Mouse (Mus musculus) heart, embryonic 14.5 days (tissue): ENCODE data around the gene Lama5. TPM values are rescaled to one million over a fixed set of nuclear protein-coding genes. Genes with fewer than 3 reads are reported as not detected.

Experiments
- ATAC-seq: fragments of 200-750 bp; cut with Nextera tagmentation; 2 replicates; pipeline ENCODE4 v1.8.0; 2017; ENCODE audit warnings: low read depth, moderate TSS enrichment; ENCODE audit not compliant: insufficient number of reproducible peaks, insufficient read depth, low FRiP score
- H3K27ac ChIP-seq, 2 experiments: fragments of 200-500 bp in 1 of 2; fragments of 300-500 bp in 1 of 2; sonication (generic) in 1 of 2; replicated peaks in 1 of 2; 2 replicates each; pipeline ENCODE4 v1.5.1; 2012 to 2014; ENCODE audit warnings: low read depth in 2 of 2, low read length in 2 of 2, control low read depth in 1 of 2, mild to moderate bottlenecking in 1 of 2, mixed read lengths in 1 of 2; ENCODE audit not compliant: control insufficient read depth in 1 of 2, insufficient read depth in 1 of 2
- H3K27me3 ChIP-seq: fragments of 300-500 bp; sonication (generic); 2 replicates; pipeline ENCODE4 v1.6.1; 2014; ENCODE audit warnings: mild to moderate bottlenecking, low read length, control low read depth; ENCODE audit not compliant: control insufficient read depth, insufficient read depth
- H3K36me3 ChIP-seq: fragments of 300-500 bp; sonication (generic); 2 replicates; pipeline ENCODE4 v1.6.1; 2014; ENCODE audit warnings: mild to moderate bottlenecking, control low read depth, low read length, mixed read lengths; ENCODE audit not compliant: control insufficient read depth, insufficient read depth
- H3K4me1 ChIP-seq, 2 experiments: fragments of 200-500 bp in 1 of 2; fragments of 300-500 bp in 1 of 2; sonication (generic) in 1 of 2; 2 replicates each; pipeline ENCODE4 v1.6.1; 2012 to 2014; ENCODE audit warnings: low read length in 2 of 2, control low read depth in 1 of 2, mixed read lengths in 1 of 2; ENCODE audit not compliant: control insufficient read depth in 2 of 2, insufficient read depth in 2 of 2
- H3K4me2 ChIP-seq: fragments of 300-500 bp; sonication (generic); 2 replicates; pipeline ENCODE4 v1.6.1; 2014; ENCODE audit warnings: mild to moderate bottlenecking, low read length
- H3K4me3 ChIP-seq, 2 experiments: fragments of 200-500 bp in 1 of 2; fragments of 300-500 bp in 1 of 2; sonication (generic) in 1 of 2; 2 replicates each; pipeline ENCODE4 v1.5.1; 2012 to 2014; ENCODE audit warnings: low read length in 2 of 2, mild to moderate bottlenecking in 2 of 2, control low read depth in 1 of 2, low read depth in 1 of 2, moderate library complexity in 1 of 2; ENCODE audit not compliant: control insufficient read depth in 1 of 2, insufficient read depth in 1 of 2
- H3K9ac ChIP-seq: fragments of 300-500 bp; sonication (generic); 2 replicates; pipeline ENCODE4 v1.6.1; 2014; ENCODE audit warnings: mild to moderate bottlenecking, low read length
- H3K9me3 ChIP-seq: fragments of 300-500 bp; sonication (generic); 2 replicates; pipeline ENCODE4 v1.6.1; 2016; ENCODE audit warnings: low read length, control low read depth; ENCODE audit not compliant: control insufficient read depth
- WGBS: fragments of 180-500 bp; shearing (Covaris S2); extraction: QIAGEN DNeasy Blood & Tissue Kit; methylation state at CpG from one replicate; pipeline ENCODE4 v1.1.7; 2014; 5-methylcytosine and 5-hydroxymethylcytosine counted together
- polyA plus RNA-seq: library from polyadenylated mRNA; unstranded; fragments of >200 nt; fragmentation: Nextera tagmentation; extraction: Ambion mirVana; gene quantifications from 2 replicates; pipeline ENCODE4 v1.2.1, GENCODE M21; 2014

Lama5 gene
- polyA plus RNA-seq, 1 experiment from 2014 or later = 32.7 TPM

GRCm38 (mm10) chr2:180251838-180252237, 26.2 kb upstream of the Lama5 start:
- H3K27me3 ChIP-seq = no peaks in the 10 kb centered on the region
- 47% methylated on average over 3 of the region's 3 CpGs for WGBS
- ATAC-seq = no peak
- peaks cover 5 to 9% of the 10 kb centered on the region in 2 experiments; a peak in 2 of 4 replicates for H3K4me1 ChIP-seq
- H3K9ac ChIP-seq = no peak overlapping the region
- no peaks in the 10 kb centered on the region for H3K9me3 ChIP-seq
- no peak overlapping the region for H3K4me2 ChIP-seq
- H3K4me3 ChIP-seq = no peak overlapping the region
- H3K36me3 ChIP-seq = no peaks in the 10 kb centered on the region
- no peak overlapping the region for H3K27ac ChIP-seq

- ATAC-seq = peak; percentile 71
- Histone ChIP-seq H3K27ac (no peak overlapping the region), H3K4me1 (peaks cover 2 to 8% of the 10 kb centered on the region in 2 experiments; a peak in 2 of 4 replicates), H3K4me2 (no peak overlapping the region), H3K4me3 (no peak overlapping the region), H3K9me3 (no peaks in the 10 kb centered on the region), H3K27me3 (no peaks in the 10 kb centered on the region), H3K36me3 (no peaks in the 10 kb centered on the region), H3K9ac (peak overlapping the region; percentile 46; the same call in 1 of the 2 replicates)
- 27% methylated on average over 11 of the region's 11 CpGs for WGBS
These were observed 25.4 kb upstream of the Lama5 start for GRCm38 (mm10) chr2:180250930-180251611.

DNA sequence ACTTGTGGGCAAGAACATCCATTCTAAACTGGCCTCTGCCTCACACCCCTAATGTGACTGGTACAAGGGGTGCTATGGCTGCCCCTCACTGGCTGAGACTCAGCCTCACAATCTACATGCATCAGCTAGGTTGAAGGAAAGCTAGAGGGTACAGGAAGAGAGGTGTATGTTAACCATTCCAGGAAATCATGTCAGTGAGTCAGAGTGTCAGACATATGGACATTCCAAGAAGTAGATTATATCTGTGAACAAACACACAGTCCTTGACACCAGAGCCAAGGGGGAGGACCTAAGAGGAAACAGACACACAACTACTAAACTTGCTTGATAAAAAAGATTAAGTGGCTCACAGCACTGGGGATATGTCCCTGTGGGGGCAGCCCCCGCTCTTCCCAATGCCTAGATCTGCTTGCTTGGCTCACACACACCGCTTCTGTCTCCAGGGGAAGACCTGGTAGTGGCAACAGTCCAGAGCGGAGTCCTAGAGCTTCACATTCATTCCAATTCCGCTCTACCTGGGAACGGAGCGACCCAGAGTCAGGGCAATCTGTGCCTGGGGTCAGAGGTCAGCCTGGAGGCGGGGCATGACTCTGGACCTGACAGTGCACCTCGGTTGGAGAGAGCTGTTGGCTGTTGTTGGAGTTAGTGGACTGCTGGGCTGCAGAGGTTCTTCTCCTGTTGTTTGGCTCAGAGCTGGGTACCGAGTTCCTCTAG, 23.4 kb upstream of the Lama5 start:
- no peaks in the 10 kb centered on the region for H3K36me3 ChIP-seq
- no peak overlapping the region for H3K9ac ChIP-seq
- H3K4me2 ChIP-seq = no peak overlapping the region
- H3K4me1 ChIP-seq = peaks cover 2 to 7% of the 10 kb centered on the region in 2 experiments; a peak in 1 of 4 replicates
- 68% methylated on average over 9 of the region's 9 CpGs for WGBS
- H3K27ac ChIP-seq = no peak overlapping the region
- H3K9me3 ChIP-seq = no peaks in the 10 kb centered on the region
- H3K4me3 ChIP-seq = no peak overlapping the region
- no peak for ATAC-seq
- H3K27me3 ChIP-seq = no peaks in the 10 kb centered on the region

GRCm38 (mm10) chr2:180247916-180248315, 22.3 kb upstream of the Lama5 start:
- Histone ChIP-seq H3K4me2 (no peak overlapping the region), H3K36me3 (no peaks in the 10 kb centered on the region), H3K9ac (no peak overlapping the region), H3K27me3 (no peaks in the 10 kb centered on the region), H3K9me3 (no peaks in the 10 kb centered on the region), H3K4me1 (peaks cover 2 to 7% of the 10 kb centered on the region in 2 experiments; a peak in 1 of 4 replicates), H3K4me3 (no peak overlapping the region), H3K27ac (no peak overlapping the region)
- no peak for ATAC-seq
- WGBS = 84% methylated on average over 5 of the region's 5 CpGs

DNA sequence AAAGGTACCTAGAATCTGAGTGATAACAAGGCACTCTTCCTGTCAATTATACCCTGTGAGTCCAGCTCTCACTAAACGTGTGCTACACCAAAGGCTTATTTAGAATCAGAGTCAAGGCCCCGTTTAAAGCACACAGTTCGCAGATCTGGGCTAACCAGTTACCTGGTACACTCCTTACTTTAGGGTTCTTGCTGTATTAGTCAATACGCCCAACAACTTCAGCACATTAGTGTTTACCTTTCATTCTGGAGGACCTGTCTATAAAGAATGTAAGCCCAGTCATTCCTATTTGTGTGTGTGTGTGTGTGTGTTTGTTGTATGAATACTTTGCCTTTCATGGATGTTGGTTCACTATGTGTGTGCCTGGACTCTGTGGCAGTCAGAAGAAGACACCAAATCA, 17.4 kb upstream of the Lama5 start:
- Histone ChIP-seq H3K27ac (no peak overlapping the region), H3K4me3 (no peak overlapping the region), H3K9ac (no peak overlapping the region), H3K9me3 (no peaks in the 10 kb centered on the region), H3K36me3 (no peaks in the 10 kb centered on the region), H3K4me2 (no peak overlapping the region), H3K27me3 (no peaks in the 10 kb centered on the region), H3K4me1 (no peaks in the 10 kb centered on the region)
- no peak for ATAC-seq
- WGBS = 86% methylated on average over 4 of the region's 4 CpGs

- Histone ChIP-seq H3K4me1 (peaks cover 15 to 23% of the 10 kb centered on the region in 2 experiments), H3K36me3 (no peaks in the 10 kb centered on the region), H3K9me3 (no peaks in the 10 kb centered on the region), H3K27ac (no peak overlapping the region), H3K27me3 (no peaks in the 10 kb centered on the region), H3K4me3 (no peak overlapping the region), H3K9ac (no peak overlapping the region), H3K4me2 (no peak overlapping the region)
- WGBS = 35% methylated on average over 5 of the region's 5 CpGs
- ATAC-seq = no peak
These were observed 12.9 kb upstream of the Lama5 start for GRCm38 (mm10) chr2:180238591-180238990.

DNA sequence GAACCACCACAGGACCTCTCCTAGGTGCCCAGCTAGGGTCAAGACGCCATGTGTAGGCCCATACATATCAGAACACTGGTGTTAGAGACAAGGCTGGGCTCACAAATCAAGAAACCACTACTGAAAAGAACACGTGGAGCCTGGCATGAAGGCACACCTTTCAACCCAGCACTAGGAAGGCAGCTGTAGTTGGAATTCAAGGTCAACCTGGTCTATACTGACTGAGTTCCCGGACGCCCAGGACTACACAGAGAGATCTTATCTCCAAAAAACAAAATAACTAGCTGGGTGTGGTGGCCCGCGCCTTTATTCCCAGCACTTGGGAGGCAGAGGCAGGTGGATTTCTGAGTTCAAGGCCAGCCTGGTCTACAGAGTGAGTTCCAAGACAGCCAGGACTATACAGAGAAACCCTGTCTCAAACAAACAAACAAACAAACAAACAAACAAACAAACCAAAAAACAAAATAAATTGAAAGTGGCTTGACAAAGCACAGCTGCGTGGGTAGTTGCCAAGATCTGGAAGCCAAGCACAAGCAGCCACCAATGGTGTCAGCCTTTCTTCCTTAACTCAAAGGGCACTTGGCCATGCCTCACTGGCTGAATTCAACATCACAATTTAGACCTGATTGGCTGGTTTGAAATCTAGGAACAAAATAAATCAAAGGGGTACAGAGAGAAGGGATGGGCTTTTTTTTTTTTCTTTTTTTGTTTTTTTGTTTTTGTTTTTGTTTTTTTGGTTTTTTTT, 12.1 kb upstream of the Lama5 start:
- no peaks in the 10 kb centered on the region for H3K9me3 ChIP-seq
- H3K36me3 ChIP-seq = no peaks in the 10 kb centered on the region
- no peak overlapping the region for H3K4me2 ChIP-seq
- no peak overlapping the region for H3K4me3 ChIP-seq
- 84% methylated on average over 7 of the region's 7 CpGs for WGBS
- no peak for ATAC-seq
- H3K27ac ChIP-seq = no peak overlapping the region
- H3K27me3 ChIP-seq = no peaks in the 10 kb centered on the region
- peaks cover 23 to 31% of the 10 kb centered on the region in 2 experiments for H3K4me1 ChIP-seq
- H3K9ac ChIP-seq = no peak overlapping the region
